Mouse (Mus musculus): ENCODE results near the gene Prkcz.

The Prkcz gene

DNA sequence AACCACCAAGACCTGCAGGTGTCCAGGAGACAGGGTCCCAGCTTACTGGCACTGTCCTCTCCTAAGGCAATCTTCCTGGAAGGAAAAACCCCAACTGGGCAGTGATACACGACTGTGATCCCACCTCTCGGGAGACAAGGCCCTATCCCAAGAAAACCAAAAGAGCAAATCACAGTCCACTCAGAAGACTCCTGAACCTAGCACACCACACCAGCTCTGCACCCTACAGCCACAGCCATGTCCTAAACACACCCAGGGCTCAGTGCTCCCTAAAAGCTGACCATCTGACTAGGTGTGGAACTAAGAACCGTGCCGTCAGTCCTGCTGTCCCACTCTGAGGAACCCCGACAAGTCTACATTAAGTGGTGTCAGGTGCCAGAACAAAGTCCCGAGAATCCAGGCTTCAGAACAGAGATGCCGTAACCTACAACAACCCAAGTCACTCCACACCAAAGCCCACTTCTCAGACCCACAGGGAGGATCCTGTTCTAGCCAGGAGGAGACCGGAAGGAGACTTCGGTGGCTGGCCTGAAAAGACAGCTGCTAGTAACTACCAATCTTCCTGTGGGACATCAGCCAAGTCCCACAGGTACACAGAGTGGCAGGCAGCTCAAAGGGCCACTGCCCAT lies 142.9 kb downstream of the Prkcz start:
- DNase-seq, result no peak

DNA sequence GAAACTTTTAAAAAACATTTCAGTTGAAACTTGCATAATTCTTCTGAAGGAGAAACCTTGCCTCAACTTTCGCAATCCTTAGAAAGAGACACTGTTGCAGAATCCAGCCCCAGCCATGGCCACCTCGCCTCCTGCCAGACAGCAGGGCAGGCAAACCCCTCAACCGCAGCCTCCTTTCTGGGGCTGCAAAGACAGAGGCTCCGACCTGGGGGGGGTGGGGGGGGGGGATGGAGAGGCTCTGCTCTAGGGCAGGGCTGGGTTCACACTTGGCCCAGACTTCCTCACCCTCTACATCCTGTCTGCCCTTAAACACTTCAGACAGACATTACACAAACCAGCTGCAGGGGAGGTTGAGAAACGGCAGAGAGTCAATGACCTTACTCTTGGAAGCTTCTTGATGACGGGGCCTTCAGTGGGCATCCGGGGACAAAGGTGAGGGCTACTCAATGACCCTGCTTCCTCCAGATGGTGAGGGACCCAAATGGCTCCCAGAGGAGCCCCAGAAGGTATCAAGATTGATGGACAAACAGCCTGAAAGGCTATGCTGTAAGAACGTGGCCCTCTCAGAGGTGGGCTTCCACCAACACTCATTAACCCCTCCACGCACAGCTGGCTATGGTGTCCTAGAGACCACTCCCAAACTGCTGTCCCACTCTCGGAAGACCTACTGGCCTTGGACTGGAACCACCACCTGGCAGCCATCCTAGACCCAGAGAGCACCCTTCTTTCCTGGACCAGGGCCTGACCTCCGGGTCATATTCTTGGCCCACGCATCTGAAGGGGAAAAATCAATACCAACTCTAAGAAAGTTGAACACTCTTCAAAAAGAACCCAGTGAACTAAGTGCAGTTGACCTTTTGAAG lies 143.7 kb downstream of the Prkcz start:
- DNase-seq, result peak; percentile 58

DNA sequence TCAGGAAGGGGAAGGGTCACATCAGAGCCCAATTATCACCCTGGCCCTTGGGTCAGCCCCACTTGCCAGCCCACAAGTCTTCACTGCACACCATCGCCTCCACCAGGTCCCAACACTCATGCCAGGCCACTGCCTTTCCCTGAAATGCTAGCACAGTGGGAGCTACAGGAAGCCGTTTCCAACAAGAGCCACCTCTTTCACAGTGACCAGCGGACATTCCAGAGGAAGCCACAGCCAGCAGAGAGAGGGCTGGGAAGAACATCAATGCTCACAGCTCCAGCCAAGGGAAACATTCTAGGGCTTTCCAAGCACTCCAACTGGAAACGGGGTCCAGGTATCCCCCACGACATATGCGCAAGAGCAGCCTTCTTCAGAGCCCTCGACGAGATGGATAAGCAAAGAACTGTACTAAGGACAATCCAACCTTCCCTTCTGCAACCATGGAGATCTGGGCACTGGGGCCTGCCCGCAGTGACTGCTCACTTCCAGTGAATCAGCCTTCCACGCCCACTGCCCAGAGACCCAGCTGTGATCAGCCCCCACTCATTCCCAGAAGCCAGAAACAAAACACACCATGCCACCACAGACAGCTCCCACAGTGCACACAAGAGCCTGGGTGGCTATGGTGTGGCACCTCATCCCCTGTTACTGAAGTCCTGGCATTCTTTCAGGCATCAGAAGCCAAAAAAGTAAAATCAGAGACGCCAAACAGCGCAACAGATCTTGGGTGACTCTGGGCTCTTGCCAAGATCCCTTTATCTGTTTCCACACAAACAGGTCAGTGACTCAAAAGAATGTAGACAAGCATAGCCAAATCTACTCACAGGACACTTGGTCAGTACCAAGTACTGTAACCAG lies 145.2 kb downstream of the Prkcz start:
- peak; percentile 42 for DNase-seq

DNA sequence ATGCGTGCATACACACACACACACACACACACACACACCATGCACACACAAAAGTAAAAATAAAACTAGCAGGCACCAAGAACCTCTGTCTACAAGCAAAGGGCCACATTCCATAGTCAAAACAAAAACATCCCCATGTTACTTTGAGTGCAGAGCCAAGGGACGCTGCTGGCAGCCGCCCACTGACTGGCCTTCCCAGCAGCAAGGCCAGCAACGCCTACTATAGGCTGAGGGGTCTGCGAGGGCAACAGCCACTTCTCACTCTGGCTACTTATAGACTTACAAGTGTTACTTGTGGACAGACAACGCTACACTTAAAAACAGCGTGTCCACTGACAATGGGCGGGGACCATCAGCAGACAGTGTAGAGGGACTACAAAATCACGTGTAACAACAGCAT lies 146.0 kb downstream of the Prkcz start:
- DNase-seq, result no peak

DNA sequence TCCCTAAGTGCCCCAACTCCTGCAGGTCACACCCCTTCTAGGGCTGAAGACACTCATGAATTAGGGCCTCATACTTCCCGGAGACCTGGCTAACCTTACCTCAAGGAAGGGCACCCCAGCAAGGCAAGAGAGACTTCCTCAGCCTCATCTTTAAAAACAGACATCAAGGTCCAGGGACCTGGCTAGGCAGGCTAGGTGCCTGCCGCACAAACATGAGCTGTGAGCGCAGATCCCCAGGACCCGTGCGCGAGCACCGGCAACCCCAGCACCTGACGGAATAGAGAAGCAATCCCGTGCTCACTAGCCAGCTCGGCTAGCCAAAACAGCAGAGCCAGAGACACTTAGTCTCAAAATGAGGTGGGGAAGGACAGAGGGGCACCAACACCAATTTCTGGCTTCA lies 146.4 kb downstream of the Prkcz start:
- no peak for DNase-seq

DNA sequence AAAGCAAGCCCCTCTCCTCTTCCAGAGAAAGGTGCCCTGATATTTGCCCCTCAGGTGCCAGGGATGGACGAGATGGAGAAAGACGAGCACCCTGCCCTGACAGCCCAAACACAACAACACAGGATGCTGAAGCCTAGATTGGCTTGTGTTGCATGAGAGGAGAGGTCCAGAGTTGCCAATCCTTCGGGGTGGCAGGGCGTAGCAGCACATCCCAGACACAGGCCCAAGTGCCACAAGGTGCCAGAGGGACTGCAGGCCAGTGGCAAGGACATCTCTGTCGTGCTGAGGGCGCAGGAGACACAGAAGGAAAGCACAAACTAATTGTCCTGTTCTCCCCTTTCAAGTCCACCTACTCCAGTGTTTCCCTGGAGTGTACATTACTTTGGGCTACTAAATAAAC lies 147.0 kb downstream of the Prkcz start:
- DNase-seq, result no peak

DNA sequence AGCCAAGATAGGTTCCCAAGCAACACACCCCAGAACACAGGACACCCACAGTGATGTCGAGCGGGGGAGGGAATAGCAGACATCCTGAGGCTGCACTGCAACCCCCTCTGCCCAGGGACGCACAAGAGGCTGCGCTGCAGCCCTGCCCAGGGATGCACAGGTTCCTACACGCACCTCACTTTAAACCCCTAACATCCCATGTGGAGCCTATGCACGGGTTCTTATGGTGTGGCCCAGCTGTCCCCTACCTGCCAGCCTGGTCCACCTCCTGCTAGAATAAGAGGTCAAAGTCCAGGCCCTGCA lies 147.5 kb downstream of the Prkcz start:
- DNase-seq, result no peak

DNA sequence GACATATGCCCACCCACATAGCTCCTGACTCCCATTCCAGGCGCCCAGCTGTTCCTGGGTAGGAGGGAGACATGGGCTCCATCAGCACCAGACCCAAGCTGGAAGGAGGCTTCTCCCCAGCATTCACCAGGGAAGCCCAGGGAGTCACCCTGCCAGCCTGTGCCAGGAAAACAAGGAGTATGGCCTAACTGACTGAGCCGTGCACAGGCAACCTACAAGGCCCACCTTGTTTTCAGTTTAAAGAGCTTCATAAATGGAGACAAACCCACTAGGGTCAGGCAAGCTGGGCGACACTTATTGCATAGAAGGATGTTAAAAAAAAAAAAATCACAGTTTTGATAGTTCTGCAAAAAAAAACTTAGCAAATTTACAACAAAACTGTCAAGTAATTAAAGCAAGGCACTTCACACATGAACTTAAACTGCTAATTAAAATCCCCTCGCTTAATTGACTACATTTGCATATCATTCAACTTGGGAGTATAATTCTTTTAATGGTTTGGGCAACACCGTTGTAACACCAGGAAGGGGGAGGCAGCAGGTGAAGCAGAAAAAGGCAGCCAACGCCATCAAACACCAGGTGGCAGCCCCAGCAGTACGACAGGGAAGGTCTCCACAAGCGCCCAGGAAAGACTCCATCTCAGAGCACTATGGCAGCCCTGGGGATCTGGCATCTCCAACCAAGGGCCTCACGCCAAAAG lies 148.0 kb downstream of the Prkcz start:
- no peak for DNase-seq

All from kidney, adult 11 months (tissue).